Mouse (Mus musculus): ENCODE measurements around the gene Laptm4a. TPM values are rescaled to one million over a fixed set of nuclear protein-coding genes. Genes with fewer than 3 reads are reported as not detected.
A peak's percentile ranks its signal among the peaks of the same experiment; 100 is the strongest.
"Not testable (repeated sequence)": the region's sequence is repeated elsewhere in the genome, so short reads cannot be mapped to it uniquely, and the experiment has no call there.

The Laptm4a gene
- polyA plus RNA-seq, 1 experiment from 2014 or later: 125 TPM

DNA sequence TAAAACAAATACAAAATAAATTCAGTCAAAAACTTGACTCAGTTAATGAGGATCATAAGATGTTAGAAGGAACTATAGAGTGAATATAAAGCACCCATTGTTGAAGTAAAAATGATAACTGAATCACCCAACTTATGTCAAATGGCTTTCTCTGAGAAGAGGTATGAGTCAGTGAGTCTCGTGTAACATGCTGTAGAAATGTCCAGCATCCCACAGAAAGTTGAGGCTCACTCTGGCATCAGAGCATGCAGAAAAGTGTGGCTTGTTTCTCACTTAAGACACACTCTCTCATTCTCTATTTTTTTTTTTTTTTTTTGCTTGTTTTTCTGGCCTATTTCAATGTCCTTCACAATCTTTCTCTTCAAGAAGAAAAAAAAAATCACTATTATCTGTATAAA, 469 bp upstream of the Laptm4a start:
- Histone ChIP-seq H3K9ac (ENCODE audit: low read depth, low read length) (peak overlapping the region; percentile 95), H3K4me3 (ENCODE audit: low read depth, low read length) (peak overlapping the region; percentile 84), H3K27ac (ENCODE audit: low read depth, low read length) (peak overlapping the region; percentile 97), H3K4me2 (peak overlapping the region; percentile 80), H3K27me3 (ENCODE audit: control insufficient read depth, insufficient read depth, low read length) (no peaks in the 10 kb centered on the region), H3K4me1 (ENCODE audit: control insufficient read depth, insufficient read depth, low read length) (peaks cover 29% of the 10 kb centered on the region), H3K36me3 (ENCODE audit: control insufficient read depth, insufficient read depth, low read length) (no peaks in the 10 kb centered on the region), H3K9me3 (replicated peaks; ENCODE audit: control insufficient read depth, low read length) (no peaks in the 10 kb centered on the region)
- no peak for ATAC-seq (replicated peaks; ENCODE audit: insufficient number of reproducible peaks, low FRiP score, low TSS enrichment)
- WGBS (ENCODE audit: insufficient replicate concordance): 29% methylated on average over 1 of the region's 1 CpGs

DNA sequence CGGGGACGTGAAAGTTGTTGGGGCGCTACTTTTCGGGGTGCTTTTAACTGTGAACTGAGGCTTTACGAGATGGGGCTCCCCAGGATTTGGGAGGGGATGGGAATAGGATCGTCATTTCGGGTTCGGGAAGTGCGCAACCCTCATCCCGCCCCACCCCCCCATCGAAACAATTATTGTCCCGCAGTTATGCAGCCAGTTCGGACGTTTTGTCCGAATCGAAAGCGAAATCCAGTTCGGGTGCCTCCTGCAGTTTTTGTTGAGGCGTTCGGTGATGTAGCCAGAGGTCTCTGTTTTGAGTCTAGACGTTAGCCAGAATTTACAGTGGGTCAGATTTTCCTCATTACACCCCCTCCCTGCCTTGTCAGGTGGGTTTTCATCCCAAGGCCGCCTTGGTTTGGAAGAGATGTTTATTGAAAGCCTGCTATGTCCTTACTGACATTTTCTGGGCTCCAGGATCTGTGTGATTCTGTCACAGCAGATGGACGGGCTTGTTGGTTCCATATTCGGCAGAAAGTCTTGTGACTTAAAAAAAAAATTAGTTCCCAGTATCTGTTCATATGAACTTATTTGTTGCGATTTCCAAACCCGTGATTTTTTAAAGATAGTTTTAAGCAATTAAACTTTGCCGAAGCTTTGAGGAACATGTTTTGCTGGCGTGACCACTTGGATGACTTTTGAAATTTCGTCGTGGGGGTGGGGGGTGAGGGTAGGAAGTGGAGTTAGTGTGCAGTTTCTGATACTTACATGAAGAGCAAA, 1.1 kb downstream of the Laptm4a start:
- Histone ChIP-seq H3K4me2 (peak overlapping the region; percentile 80), H3K9ac (ENCODE audit: low read depth, low read length) (peak overlapping the region; percentile 95), H3K9me3 (replicated peaks; ENCODE audit: control insufficient read depth, low read length) (no peaks in the 10 kb centered on the region), H3K27ac (ENCODE audit: low read depth, low read length) (peak overlapping the region; percentile 97), H3K27me3 (ENCODE audit: control insufficient read depth, insufficient read depth, low read length) (no peaks in the 10 kb centered on the region), H3K36me3 (ENCODE audit: control insufficient read depth, insufficient read depth, low read length) (no peaks in the 10 kb centered on the region), H3K4me3 (ENCODE audit: low read depth, low read length) (peak overlapping the region; percentile 84), H3K4me1 (ENCODE audit: control insufficient read depth, insufficient read depth, low read length) (peaks cover 25% of the 10 kb centered on the region)
- 4% methylated on average over 30 of the region's 30 CpGs for WGBS (ENCODE audit: insufficient replicate concordance)
- ATAC-seq (replicated peaks; ENCODE audit: insufficient number of reproducible peaks, low FRiP score, low TSS enrichment): no peak

DNA sequence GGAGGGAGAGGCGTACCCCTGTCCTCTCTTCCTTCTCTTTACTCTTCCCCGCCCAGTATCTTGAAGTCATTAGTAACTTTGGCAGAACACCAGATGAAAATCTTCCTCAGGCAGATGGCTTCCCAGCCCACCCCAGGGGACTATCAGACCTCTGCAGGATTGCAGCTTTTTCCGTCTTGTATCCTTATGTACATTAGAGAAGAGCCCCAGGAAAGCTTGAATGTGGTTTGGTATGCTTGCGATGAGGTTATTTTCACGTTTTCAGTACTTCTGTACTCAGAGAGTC, 1.6 kb downstream of the Laptm4a start:
- 0 out of 2 replicates have a peak overlapping the region, but pooled peaks have one; percentile 10 for H3K27ac ChIP-seq (ENCODE audit: low read depth, low read length)
- H3K9me3 ChIP-seq (replicated peaks; ENCODE audit: control insufficient read depth, low read length): no peaks in the 10 kb centered on the region
- whole genome bisulfite sequencing (ENCODE audit: insufficient replicate concordance): 21% methylated on average over 5 of the region's 5 CpGs
- peak overlapping the region; percentile 95 for H3K9ac ChIP-seq (ENCODE audit: low read depth, low read length)
- no peaks in the 10 kb centered on the region for H3K27me3 ChIP-seq (ENCODE audit: control insufficient read depth, insufficient read depth, low read length)
- peak overlapping the region; percentile 80 for H3K4me2 ChIP-seq
- H3K4me3 ChIP-seq (ENCODE audit: low read depth, low read length): peak overlapping the region; percentile 84
- no peaks in the 10 kb centered on the region for H3K36me3 ChIP-seq (ENCODE audit: control insufficient read depth, insufficient read depth, low read length)
- peaks cover 27% of the 10 kb centered on the region for H3K4me1 ChIP-seq (ENCODE audit: control insufficient read depth, insufficient read depth, low read length)
- ATAC-seq (replicated peaks; ENCODE audit: insufficient number of reproducible peaks, low FRiP score, low TSS enrichment): no peak

DNA sequence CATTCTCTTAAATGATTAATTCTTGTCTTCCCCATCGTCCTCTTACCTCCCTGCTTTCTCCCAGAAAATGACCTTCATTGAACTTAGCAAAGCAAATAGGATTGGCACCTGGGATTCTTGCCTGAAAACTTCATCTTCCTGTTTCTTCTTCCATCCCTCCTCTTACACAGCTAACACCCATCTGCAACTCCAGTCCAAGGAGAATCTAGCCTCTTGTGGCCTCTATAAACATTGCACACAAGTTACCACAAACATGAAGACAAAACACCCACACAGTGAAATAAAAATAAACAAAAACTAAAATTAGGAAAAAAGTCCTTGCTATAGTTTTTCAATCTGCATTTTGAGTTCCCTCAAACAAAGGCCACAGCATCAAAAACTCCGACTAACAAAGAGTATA, 2.1 kb downstream of the Laptm4a start:
- Histone ChIP-seq H3K27me3 (ENCODE audit: control insufficient read depth, insufficient read depth, low read length) (no peaks in the 10 kb centered on the region), H3K27ac (ENCODE audit: low read depth, low read length) (no peak overlapping the region), H3K9ac (ENCODE audit: low read depth, low read length) (peak overlapping the region; percentile 95; the same call in 1 of the 2 replicates), H3K4me1 (ENCODE audit: control insufficient read depth, insufficient read depth, low read length) (peaks cover 27% of the 10 kb centered on the region), H3K4me3 (ENCODE audit: low read depth, low read length) (peak overlapping the region; percentile 84), H3K36me3 (ENCODE audit: control insufficient read depth, insufficient read depth, low read length) (no peaks in the 10 kb centered on the region), H3K9me3 (replicated peaks; ENCODE audit: control insufficient read depth, low read length) (no peaks in the 10 kb centered on the region), H3K4me2 (peak overlapping the region; percentile 80)
- WGBS (ENCODE audit: insufficient replicate concordance): 58% methylated on average over 2 of the region's 2 CpGs
- no peak for ATAC-seq (replicated peaks; ENCODE audit: insufficient number of reproducible peaks, low FRiP score, low TSS enrichment)

DNA sequence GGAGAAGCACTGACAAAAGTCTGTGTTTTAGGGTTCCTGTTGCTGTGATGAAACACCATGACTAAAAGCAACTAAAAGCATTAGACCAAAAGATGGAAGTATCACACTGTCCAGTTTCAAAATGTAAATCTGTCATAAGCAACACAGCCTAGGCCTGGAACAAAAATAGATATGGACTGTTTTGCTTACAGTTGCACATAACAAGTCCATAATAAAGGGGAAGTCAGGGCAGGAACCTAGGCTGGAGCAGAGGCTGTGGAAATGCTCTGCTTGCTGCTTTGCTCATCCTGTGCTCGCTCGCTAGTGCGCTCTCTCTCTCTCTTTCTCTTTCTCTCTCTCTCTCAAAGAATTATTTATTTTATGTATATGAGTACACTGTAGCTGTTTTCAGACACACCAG, 6.2 kb downstream of the Laptm4a start:
- H3K27me3 ChIP-seq (ENCODE audit: control insufficient read depth, insufficient read depth, low read length): no peaks in the 10 kb centered on the region
- H3K4me1 ChIP-seq (ENCODE audit: control insufficient read depth, insufficient read depth, low read length): peaks cover 40% of the 10 kb centered on the region
- H3K36me3 ChIP-seq (ENCODE audit: control insufficient read depth, insufficient read depth, low read length): peaks cover 2% of the 10 kb centered on the region; the same call in 1 of the 2 replicates
- no peak overlapping the region for H3K27ac ChIP-seq (ENCODE audit: low read depth, low read length)
- H3K4me2 ChIP-seq: no peak overlapping the region
- H3K9ac ChIP-seq (ENCODE audit: low read depth, low read length): no peak overlapping the region
- 95% methylated on average over 3 of the region's 3 CpGs for WGBS (ENCODE audit: insufficient replicate concordance)
- no peaks in the 10 kb centered on the region for H3K9me3 ChIP-seq (replicated peaks; ENCODE audit: control insufficient read depth, low read length)
- no peak overlapping the region for H3K4me3 ChIP-seq (ENCODE audit: low read depth, low read length)
- no peak for ATAC-seq (replicated peaks; ENCODE audit: insufficient number of reproducible peaks, low FRiP score, low TSS enrichment)

DNA sequence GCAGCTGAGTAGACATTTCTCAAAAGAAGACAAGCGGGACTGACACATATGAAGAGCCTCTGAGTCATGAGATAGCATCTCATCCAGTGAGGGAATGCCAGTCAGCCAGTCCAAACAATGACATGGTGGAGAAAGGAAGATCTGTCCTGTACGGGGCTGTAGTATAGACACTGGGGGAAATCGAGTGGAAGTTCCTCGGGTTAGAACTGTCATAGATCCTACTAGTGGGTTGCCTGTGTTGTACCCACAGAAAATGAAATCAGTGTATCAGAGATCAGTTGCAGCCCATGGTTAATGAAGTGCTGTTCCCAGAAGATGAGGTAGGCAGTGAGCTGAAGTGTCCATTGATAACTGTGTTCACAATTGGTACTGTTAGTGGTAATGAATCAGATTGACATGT, 7.3 kb downstream of the Laptm4a start:
- H3K4me2 ChIP-seq: no peak overlapping the region
- H3K36me3 ChIP-seq (ENCODE audit: control insufficient read depth, insufficient read depth, low read length): peaks cover 4% of the 10 kb centered on the region

DNA sequence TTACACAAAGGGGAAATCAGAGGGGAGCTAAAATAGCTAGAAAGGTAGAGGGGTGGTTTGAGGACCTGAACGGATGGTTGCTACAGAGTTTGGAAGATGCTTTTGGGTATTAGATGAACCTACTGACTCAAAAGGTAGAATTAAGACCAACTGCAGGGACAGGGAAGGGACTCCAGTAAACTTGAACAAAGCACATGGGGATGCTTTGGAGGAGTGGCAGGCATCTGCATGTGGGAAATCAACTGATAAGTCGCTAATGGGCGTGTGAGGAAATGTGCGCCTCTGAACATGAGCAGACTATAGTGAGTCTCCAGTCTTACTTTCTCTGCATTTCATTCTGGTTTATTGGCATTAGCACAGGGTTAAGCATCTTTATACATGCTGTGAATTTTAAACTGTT, 9.6 kb downstream of the Laptm4a start:
- Histone ChIP-seq H3K9ac (ENCODE audit: low read depth, low read length) (no peak overlapping the region), H3K9me3 (replicated peaks; ENCODE audit: control insufficient read depth, low read length) (no peaks in the 10 kb centered on the region), H3K4me1 (ENCODE audit: control insufficient read depth, insufficient read depth, low read length) (peaks cover 22% of the 10 kb centered on the region), H3K27ac (ENCODE audit: low read depth, low read length) (no peak overlapping the region), H3K36me3 (ENCODE audit: control insufficient read depth, insufficient read depth, low read length) (peaks cover 10% of the 10 kb centered on the region), H3K27me3 (ENCODE audit: control insufficient read depth, insufficient read depth, low read length) (no peaks in the 10 kb centered on the region), H3K4me3 (ENCODE audit: low read depth, low read length) (no peak overlapping the region), H3K4me2 (no peak overlapping the region)
- ATAC-seq (replicated peaks; ENCODE audit: insufficient number of reproducible peaks, low FRiP score, low TSS enrichment): no peak
- 70% methylated on average over 4 of the region's 4 CpGs for WGBS (ENCODE audit: insufficient replicate concordance)

More for the DNA sequence above, 7.3 kb downstream of the Laptm4a start:
- no peak for ATAC-seq (replicated peaks; ENCODE audit: insufficient number of reproducible peaks, low FRiP score, low TSS enrichment)
- 75% methylated on average over 4 of the region's 4 CpGs for WGBS (ENCODE audit: insufficient replicate concordance)
- Histone ChIP-seq H3K4me1 (ENCODE audit: control insufficient read depth, insufficient read depth, low read length) (peaks cover 33% of the 10 kb centered on the region), H3K27me3 (ENCODE audit: control insufficient read depth, insufficient read depth, low read length) (no peaks in the 10 kb centered on the region), H3K27ac (ENCODE audit: low read depth, low read length) (no peak overlapping the region), H3K4me3 (ENCODE audit: low read depth, low read length) (no peak overlapping the region), H3K9ac (ENCODE audit: low read depth, low read length) (no peak overlapping the region), H3K9me3 (replicated peaks; ENCODE audit: control insufficient read depth, low read length) (no peaks in the 10 kb centered on the region)

DNA sequence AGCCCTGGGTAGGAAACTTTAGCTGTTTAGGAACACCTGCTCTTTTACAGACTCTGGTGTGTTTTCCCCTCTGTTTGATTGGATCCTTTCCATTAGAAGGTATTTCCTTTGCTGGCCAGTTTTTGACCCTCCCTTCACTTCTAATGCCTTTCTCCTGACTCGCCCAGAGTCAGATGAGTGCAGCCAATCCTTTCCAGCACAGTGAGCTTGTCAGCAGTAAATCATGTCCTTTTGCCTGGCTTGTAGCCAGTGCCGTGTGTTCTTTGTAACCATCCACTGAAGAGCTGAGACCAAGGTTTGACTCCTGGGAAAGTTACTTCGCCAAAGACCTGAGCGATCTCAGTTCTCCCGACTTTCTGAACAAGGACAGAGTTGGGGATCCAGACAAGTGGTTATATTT, 13.9 kb downstream of the Laptm4a start:
- Histone ChIP-seq H3K9ac (ENCODE audit: low read depth, low read length) (no peak overlapping the region; the same call in 1 of the 2 replicates), H3K4me2 (no peak overlapping the region), H3K36me3 (ENCODE audit: control insufficient read depth, insufficient read depth, low read length) (peaks cover 26% of the 10 kb centered on the region), H3K4me1 (ENCODE audit: control insufficient read depth, insufficient read depth, low read length) (peaks cover 7% of the 10 kb centered on the region; the same call in 1 of the 2 replicates), H3K4me3 (ENCODE audit: low read depth, low read length) (no peak overlapping the region), H3K27ac (ENCODE audit: low read depth, low read length) (no peak overlapping the region), H3K27me3 (ENCODE audit: control insufficient read depth, insufficient read depth, low read length) (no peaks in the 10 kb centered on the region), H3K9me3 (replicated peaks; ENCODE audit: control insufficient read depth, low read length) (no peaks in the 10 kb centered on the region)
- WGBS (ENCODE audit: insufficient replicate concordance): 76% methylated on average over 5 of the region's 5 CpGs
- no peak for ATAC-seq (replicated peaks; ENCODE audit: insufficient number of reproducible peaks, low FRiP score, low TSS enrichment)

DNA sequence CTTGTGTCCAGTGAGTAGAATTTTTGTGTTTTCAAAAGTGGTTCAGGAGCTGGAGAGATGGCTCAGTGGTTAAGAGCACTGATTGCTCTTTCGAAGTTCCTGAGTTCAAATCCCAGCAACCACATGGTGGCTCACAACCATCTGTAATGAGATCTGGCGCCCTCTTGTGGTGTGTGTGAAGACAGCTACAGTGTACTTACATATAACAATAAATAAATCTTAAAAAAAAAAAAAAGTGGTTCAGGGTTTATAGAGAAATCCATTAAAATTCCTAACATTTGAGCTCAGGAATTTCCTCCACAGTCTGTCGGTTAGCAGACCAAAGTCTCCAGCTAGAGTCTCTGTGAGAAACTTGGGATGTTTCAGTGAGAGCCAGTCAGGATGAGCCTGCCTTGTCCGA, 14.7 kb downstream of the Laptm4a start:
- WGBS (ENCODE audit: insufficient replicate concordance): 77% methylated on average over 4 of the region's 4 CpGs
- not testable (repeated sequence) for H3K27ac ChIP-seq (ENCODE audit: low read depth, low read length)
- H3K36me3 ChIP-seq (ENCODE audit: control insufficient read depth, insufficient read depth, low read length): peaks cover 25% of the 10 kb centered on the region

More for the DNA sequence above, 14.7 kb downstream of the Laptm4a start:
- H3K4me3 ChIP-seq (ENCODE audit: low read depth, low read length); ATAC-seq (replicated peaks; ENCODE audit: insufficient number of reproducible peaks, low FRiP score, low TSS enrichment); H3K9me3 ChIP-seq (replicated peaks; ENCODE audit: control insufficient read depth, low read length); H3K4me1 ChIP-seq (ENCODE audit: control insufficient read depth, insufficient read depth, low read length); H3K27me3 ChIP-seq (ENCODE audit: control insufficient read depth, insufficient read depth, low read length); H3K4me2 ChIP-seq; H3K9ac ChIP-seq (ENCODE audit: low read depth, low read length): not testable (repeated sequence)

Measured in heart, embryonic 11.5 days (tissue).